Mouse (Mus musculus): ENCODE measurements at regions not wholly inside any gene's neighbourhood (a gene's known extent, or its start where the extent isn't known, plus 50 kb on each side); places are given as distances from the start of the nearest gene placed in this dataset.

- TF ChIP-seq POLR2A (IDR thresholded peaks at IDR 0.05; ENCODE audit: insufficient read depth, low read depth, low read length) (no peak), CTCF (IDR thresholded peaks at IDR 0.05; ENCODE audit: insufficient read depth, low read depth, low read length) (no peak)
Measured at GRCm38 (mm10) chr19:15692379-15693023, 254.6 kb downstream of the Psat1 start.
